In the genomic region with DNA sequence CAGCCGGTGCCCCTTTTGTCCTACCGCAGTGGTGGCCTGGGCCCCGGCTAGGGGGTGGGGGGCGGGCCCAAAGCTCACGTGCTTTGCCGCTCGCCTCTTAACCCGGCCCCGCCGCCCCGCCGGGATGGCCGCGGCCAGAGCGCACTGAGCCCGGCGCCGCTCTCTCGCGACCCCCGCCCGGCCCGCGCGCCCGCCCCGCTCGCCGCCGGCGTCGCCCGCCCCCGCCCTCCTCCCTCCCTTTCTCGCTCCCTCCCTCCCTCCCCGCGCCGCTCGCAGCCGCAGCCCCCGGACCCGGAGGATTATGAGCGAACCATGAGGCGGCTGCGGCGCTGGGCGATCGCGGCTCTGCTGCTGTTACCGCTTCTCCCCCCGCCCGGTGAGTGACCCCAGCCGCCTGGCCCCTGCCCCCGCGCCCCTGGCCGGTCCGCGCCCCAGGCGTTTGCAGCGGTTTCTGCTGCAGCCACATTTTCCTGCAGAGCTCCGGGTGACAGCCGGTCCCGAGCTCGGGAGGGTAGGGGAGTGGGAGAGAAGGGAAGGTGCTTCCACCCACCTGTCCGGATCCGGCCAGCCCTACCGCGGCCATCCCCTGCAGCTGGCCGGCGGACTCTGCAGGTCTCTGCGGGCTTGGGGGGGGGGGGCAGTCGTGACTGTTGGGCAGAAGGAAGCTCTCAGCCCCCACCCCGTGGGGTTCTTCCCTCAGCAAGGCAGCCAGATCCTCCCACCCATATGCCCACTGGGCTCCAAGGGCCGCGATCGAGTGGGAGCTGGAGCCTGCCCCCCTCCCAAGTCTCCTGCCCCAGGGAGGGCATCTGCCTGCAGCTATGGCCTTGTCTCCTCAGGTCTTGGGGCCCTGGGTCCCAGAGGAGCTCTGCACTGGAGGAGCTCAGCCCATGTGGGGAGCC, we compare ENCODE assay signal across 7 mouse cellular contexts. TPM values are rescaled to one million over a fixed set of nuclear protein-coding genes. Genes with fewer than 3 reads are reported as not detected.
DNase-seq lines count a peak whose midpoint lies in the region; ATAC-seq lines count a peak whose summit lies in the region.

Adam11 (plus strand) TSS at position 131 of the 902 bp plus-strand sequence.

- DNase-seq in layer of hippocampus, adult 8-10 months (ENCODE audit: low spot score in 2 of 2): peak in 1 of 2 experiments; percentile 16
- no peak for DNase-seq in layer of hippocampus, adult 9-10 months (ENCODE audit: low spot score)
- peak; percentile 75 to 76 for DNase-seq in cerebellum, postnatal 10 days
- no peak for DNase-seq in forebrain, embryonic 10.5 days (ENCODE audit: extremely low spot score, low spot score)
- peak; percentile 45 for DNase-seq in left cerebral cortex, postnatal 4 days
- no peak for DNase-seq in gastrocnemius, adult 18-20 months (ENCODE audit: low spot score)

- H3K4me1 ChIP-seq in forebrain, embryonic 10.5 days: peaks cover 33% of the 10 kb centered on the region
- H3K4me1 ChIP-seq in neural tube, embryonic 15.5 days: peaks cover 37% of the 10 kb centered on the region

- WGBS in forebrain, embryonic 10.5 days: 1% methylated on average over 73 of the region's 76 CpGs
- WGBS in neural tube, embryonic 15.5 days: under 1% methylated on average over 54 of the region's 76 CpGs

- peak within 1 kb of the TSS; percentile 85 for H3K27ac ChIP-seq in forebrain, embryonic 10.5 days
- H3K27ac ChIP-seq in neural tube, embryonic 15.5 days (replicated peaks): peak within 1 kb of the TSS; percentile 75

- H3K4me3 ChIP-seq in forebrain, embryonic 10.5 days: peak within 1 kb of the TSS; percentile 81
- peak within 1 kb of the TSS; percentile 75 for H3K4me3 ChIP-seq in neural tube, embryonic 15.5 days (replicated peaks)

- H3K9ac ChIP-seq in neural tube, embryonic 15.5 days (replicated peaks): peak within 1 kb of the TSS; percentile 87

- peak within 1 kb of the TSS; percentile 86 for H3K4me2 ChIP-seq in neural tube, embryonic 15.5 days

- H3K36me3 ChIP-seq in forebrain, embryonic 10.5 days (replicated peaks): no peaks in the 10 kb centered on the region
- no peaks in the 10 kb centered on the region for H3K36me3 ChIP-seq in neural tube, embryonic 15.5 days

- peak; percentile 62 for ATAC-seq in neural tube, embryonic 15.5 days (ENCODE audit: low FRiP score)

- peaks cover 67% of the 10 kb centered on the region for H3K27me3 ChIP-seq in forebrain, embryonic 10.5 days (ENCODE audit: poor library complexity, severe bottlenecking)
- no peaks in the 10 kb centered on the region for H3K27me3 ChIP-seq in neural tube, embryonic 15.5 days (replicated peaks)

- no peaks in the 10 kb centered on the region for H3K9me3 ChIP-seq in forebrain, embryonic 10.5 days
- H3K9me3 ChIP-seq in neural tube, embryonic 15.5 days (replicated peaks): no peaks in the 10 kb centered on the region

- intact Hi-C loops in left cerebral cortex, postnatal 4 days (cut with DNase I): no loop called here

RNA-seq across cellular contexts. Expression of gene Adam11, which starts in this region (rescaled TPM):
- 100 to 1,000 TPM; 168 to 220 (median 192) TPM for total RNA-seq in layer of hippocampus, adult 8-10 months (2022)
- 11.7 and 13.2 TPM in 2 replicates for polyA plus RNA-seq in forebrain, embryonic 10.5 days (2016; fragmentation: Nextera tagmentation; extraction: Ambion mirVana)
- total RNA-seq in left cerebral cortex, postnatal 4 days (2021): 100 to 1,000 TPM; 103 to 110 TPM
- 28.3 and 34.0 TPM in 2 replicates for polyA plus RNA-seq in neural tube, embryonic 15.5 days (2015; fragmentation: Nextera tagmentation; extraction: Ambion mirVana)
- under 1 TPM; 0.31 to 0.41 TPM for total RNA-seq in gastrocnemius, adult 18-20 months (2021)

Comparison
In these comparisons a context has a peak if more than half of its experiments do, and no peak if none do; other contexts are left out.
1. RNA of gene Adam11 (total RNA-seq): 168 to 220 TPM in layer of hippocampus, adult 8-10 months and 103 to 110 TPM in left cerebral cortex, postnatal 4 days; 0.31 to 0.41 TPM in gastrocnemius, adult 18-20 months; every median in the first group is over 10 times any median in the second.
2. DNase-seq: peak in cerebellum, postnatal 10 days (2 of 2) and left cerebral cortex, postnatal 4 days (single experiment); none in layer of hippocampus, adult 9-10 months (single experiment), forebrain, embryonic 10.5 days (single experiment) and gastrocnemius, adult 18-20 months (single experiment).